Mouse (Mus musculus): Measurements from ENCODE around the gene Helb. TPM values are rescaled to one million over a fixed set of nuclear protein-coding genes. Genes with fewer than 3 reads are reported as not detected.

Helb gene
- polyA plus RNA-seq, 1 experiment from 2014 or later = 11.3 TPM

Other genes with a start within 250 kb of the Helb start
- gene Tmbim4, start 88.6 kb upstream of the Helb start, polyA plus RNA-seq (2015; fragmentation: Nextera tagmentation; extraction: Ambion mirVana) = 83.3 and 86.4 TPM in 2 replicates
- gene Irak3, start 89.1 kb upstream of the Helb start, polyA plus RNA-seq (2015; fragmentation: Nextera tagmentation; extraction: Ambion mirVana) = 2.0 and 2.3 TPM in 2 replicates
- gene Llph, start 114.1 kb upstream of the Helb start, polyA plus RNA-seq (2015; fragmentation: Nextera tagmentation; extraction: Ambion mirVana) = 52.2 and 54.6 TPM in 2 replicates